Mouse (Mus musculus) neural tube, embryonic 12.5 days (tissue): ENCODE measurements around the gene Foxl1. TPM values are rescaled to one million over a fixed set of nuclear protein-coding genes. Genes with fewer than 3 reads are reported as not detected.

ENCODE experiments used
- ATAC-seq: fragments of 200-750 bp; cut with Nextera tagmentation; 2 replicates; pipeline ENCODE4 v1.8.0; 2017; ENCODE audit warnings: low read depth, mild to moderate bottlenecking, moderate TSS enrichment, moderate library complexity; ENCODE audit not compliant: low FRiP score
- H3K27ac ChIP-seq: fragments of 300-500 bp; sonication (generic); 2 replicates; pipeline ENCODE4 v1.5.1; 2016
- H3K27me3 ChIP-seq: fragments of 300-500 bp; sonication (generic); replicated peaks from 2 replicates; pipeline ENCODE4 v1.6.1; 2016; ENCODE audit warnings: mild to moderate bottlenecking
- H3K36me3 ChIP-seq: fragments of 300-500 bp; sonication (generic); 2 replicates; pipeline ENCODE4 v1.6.1; 2016; ENCODE audit warnings: mild to moderate bottlenecking
- H3K4me1 ChIP-seq: fragments of 300-500 bp; sonication (generic); 2 replicates; pipeline ENCODE4 v1.6.1; 2016
- H3K4me2 ChIP-seq: fragments of 300-500 bp; sonication (generic); replicated peaks from 2 replicates; pipeline ENCODE4 v1.6.1; 2016; ENCODE audit warnings: mild to moderate bottlenecking
- H3K4me3 ChIP-seq: fragments of 300-500 bp; sonication (generic); 2 replicates; pipeline ENCODE4 v1.5.1; 2016
- H3K9ac ChIP-seq: fragments of 300-500 bp; sonication (generic); 2 replicates; pipeline ENCODE4 v1.6.1; 2016; ENCODE audit warnings: mild to moderate bottlenecking
- H3K9me3 ChIP-seq: fragments of 300-500 bp; sonication (generic); 2 replicates; pipeline ENCODE4 v1.6.1; 2016; ENCODE audit warnings: mild to moderate bottlenecking
- WGBS: fragments of 180-500 bp; shearing (Covaris S2); methylation state at CpG from one replicate; pipeline ENCODE4 v1.1.7; 2016; 5-methylcytosine and 5-hydroxymethylcytosine counted together
- polyA plus RNA-seq: library from polyadenylated mRNA; unstranded; fragments of >200 nt; fragmentation: Nextera tagmentation; extraction: Ambion mirVana; gene quantifications from 2 replicates; pipeline ENCODE4 v1.2.1, GENCODE M21; 2016

The Foxl1 gene
- polyA plus RNA-seq, 1 experiment from 2014 or later, result 1.6 TPM

GRCm38 (mm10) chr8:121119635-121120455 is 7.9 kb upstream of the Foxl1 start:
- Histone ChIP-seq H3K27me3 (peaks cover 98% of the 10 kb centered on the region), H3K9ac (no peak overlapping the region), H3K27ac (no peak overlapping the region), H3K36me3 (no peaks in the 10 kb centered on the region), H3K4me2 (peak overlapping the region; percentile 38), H3K4me1 (peaks cover 21% of the 10 kb centered on the region), H3K4me3 (peak overlapping the region; percentile 32), H3K9me3 (0 out of 2 replicates have a peak, but pooled peaks cover 3% of the 10 kb centered on the region)
- WGBS, result 2% methylated on average over 12 of the region's 12 CpGs
- ATAC-seq, result no peak

DNA sequence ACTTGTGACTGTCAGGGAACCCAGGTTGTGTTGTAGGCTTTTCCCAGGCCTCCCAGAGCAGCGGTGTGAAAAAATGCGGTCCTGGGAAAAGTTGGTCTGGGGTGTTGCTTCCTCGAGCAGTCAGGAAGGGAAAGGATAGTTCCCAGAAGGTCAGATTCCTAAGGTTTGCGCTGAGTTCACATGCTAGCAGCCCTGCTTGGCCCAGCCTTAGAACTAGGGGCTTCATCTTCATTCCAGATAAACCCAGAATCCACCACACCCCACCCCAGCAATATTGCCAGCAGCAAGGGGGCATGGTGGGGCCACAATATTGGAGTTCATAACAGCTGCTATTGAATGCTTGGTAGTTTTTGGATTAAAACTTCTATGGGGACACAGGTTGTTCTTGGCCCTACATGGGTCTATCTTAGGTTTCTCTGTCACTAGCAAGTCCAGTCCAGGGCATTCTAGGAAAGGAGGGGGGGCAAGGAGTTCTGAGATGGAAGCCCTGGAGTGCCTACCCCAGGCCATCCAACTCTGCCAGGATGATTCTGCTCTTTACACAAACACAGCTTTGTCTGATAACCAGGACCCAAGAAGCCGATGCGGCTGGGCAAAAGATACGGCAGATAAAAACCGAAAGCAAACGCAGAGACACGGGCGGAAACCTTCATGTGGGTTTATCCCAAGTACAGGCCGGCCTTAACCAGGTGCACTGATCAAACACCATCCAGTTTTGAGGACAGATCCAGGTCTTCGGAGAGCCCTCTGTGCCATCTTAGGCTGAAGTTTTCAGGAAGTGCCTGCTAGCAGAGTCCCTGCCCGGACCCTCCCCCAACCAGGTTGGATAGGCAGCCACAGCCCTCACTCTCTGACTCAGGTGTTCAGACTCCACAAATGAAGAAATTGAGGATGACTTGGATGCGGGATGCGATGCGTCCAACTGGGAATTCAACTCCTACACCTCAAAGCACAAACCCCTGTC is 7.0 kb upstream of the Foxl1 start:
- no peak overlapping the region for H3K27ac ChIP-seq
- 4% methylated on average over 17 of the region's 17 CpGs for WGBS
- ATAC-seq, result no peak
- peaks cover 99% of the 10 kb centered on the region for H3K27me3 ChIP-seq
- H3K9me3 ChIP-seq, result 0 out of 2 replicates have a peak, but pooled peaks cover 3% of the 10 kb centered on the region
- H3K4me2 ChIP-seq, result peak overlapping the region; percentile 38
- H3K4me3 ChIP-seq, result peak overlapping the region; percentile 32
- no peaks in the 10 kb centered on the region for H3K36me3 ChIP-seq
- H3K9ac ChIP-seq, result no peak overlapping the region
- peaks cover 23% of the 10 kb centered on the region for H3K4me1 ChIP-seq

GRCm38 (mm10) chr8:121121704-121122103 is 6.0 kb upstream of the Foxl1 start:
- Histone ChIP-seq H3K4me1 (peaks cover 16% of the 10 kb centered on the region; the same call in 1 of the 2 replicates), H3K9ac (no peak overlapping the region), H3K4me3 (no peak overlapping the region), H3K27ac (no peak overlapping the region), H3K9me3 (0 out of 2 replicates have a peak, but pooled peaks cover 3% of the 10 kb centered on the region), H3K4me2 (peak overlapping the region; percentile 38; the same call in 1 of the 2 replicates), H3K27me3 (peaks cover 100% of the 10 kb centered on the region), H3K36me3 (no peaks in the 10 kb centered on the region)
- no peak for ATAC-seq
- 3% methylated on average over 8 of the region's 8 CpGs for WGBS

- WGBS, result 2% methylated on average over 7 of the region's 7 CpGs
Measured at GRCm38 (mm10) chr8:121122368-121122767, 5.4 kb upstream of the Foxl1 start.

GRCm38 (mm10) chr8:121123113-121123512 is 4.6 kb upstream of the Foxl1 start:
- H3K27ac ChIP-seq, result no peak overlapping the region
- no peak overlapping the region for H3K4me2 ChIP-seq
- 0 out of 2 replicates have a peak, but pooled peaks cover 3% of the 10 kb centered on the region for H3K9me3 ChIP-seq
- H3K4me3 ChIP-seq, result no peak overlapping the region
- H3K36me3 ChIP-seq, result no peaks in the 10 kb centered on the region
- H3K9ac ChIP-seq, result no peak overlapping the region
- 45% methylated on average over 2 of the region's 2 CpGs for WGBS
- ATAC-seq, result no peak
- peaks cover 14% of the 10 kb centered on the region; the same call in 1 of the 2 replicates for H3K4me1 ChIP-seq
- peaks cover 100% of the 10 kb centered on the region for H3K27me3 ChIP-seq

More at GRCm38 (mm10) chr8:121122368-121122767, 5.4 kb upstream of the Foxl1 start:
- H3K36me3 ChIP-seq, result no peaks in the 10 kb centered on the region
- H3K27me3 ChIP-seq, result peaks cover 100% of the 10 kb centered on the region
- H3K4me1 ChIP-seq, result peaks cover 12% of the 10 kb centered on the region; the same call in 1 of the 2 replicates
- 0 out of 2 replicates have a peak overlapping the region, but pooled peaks have one; percentile 3 for H3K4me2 ChIP-seq
- H3K9ac ChIP-seq, result no peak overlapping the region
- ATAC-seq, result no peak
- no peak overlapping the region for H3K27ac ChIP-seq
- no peak overlapping the region for H3K4me3 ChIP-seq
- 0 out of 2 replicates have a peak, but pooled peaks cover 3% of the 10 kb centered on the region for H3K9me3 ChIP-seq

- Histone ChIP-seq H3K4me1 (peaks cover 20% of the 10 kb centered on the region), H3K9ac (no peak overlapping the region), H3K36me3 (no peaks in the 10 kb centered on the region), H3K27ac (no peak overlapping the region), H3K9me3 (0 out of 2 replicates have a peak, but pooled peaks cover 3% of the 10 kb centered on the region), H3K27me3 (peaks cover 100% of the 10 kb centered on the region), H3K4me2 (peak overlapping the region; percentile 54), H3K4me3 (no peak overlapping the region)
- WGBS, result 2% methylated on average over 17 of the region's 17 CpGs
- ATAC-seq, result no peak
Measured at GRCm38 (mm10) chr8:121124547-121125239, 3.0 kb upstream of the Foxl1 start.

DNA sequence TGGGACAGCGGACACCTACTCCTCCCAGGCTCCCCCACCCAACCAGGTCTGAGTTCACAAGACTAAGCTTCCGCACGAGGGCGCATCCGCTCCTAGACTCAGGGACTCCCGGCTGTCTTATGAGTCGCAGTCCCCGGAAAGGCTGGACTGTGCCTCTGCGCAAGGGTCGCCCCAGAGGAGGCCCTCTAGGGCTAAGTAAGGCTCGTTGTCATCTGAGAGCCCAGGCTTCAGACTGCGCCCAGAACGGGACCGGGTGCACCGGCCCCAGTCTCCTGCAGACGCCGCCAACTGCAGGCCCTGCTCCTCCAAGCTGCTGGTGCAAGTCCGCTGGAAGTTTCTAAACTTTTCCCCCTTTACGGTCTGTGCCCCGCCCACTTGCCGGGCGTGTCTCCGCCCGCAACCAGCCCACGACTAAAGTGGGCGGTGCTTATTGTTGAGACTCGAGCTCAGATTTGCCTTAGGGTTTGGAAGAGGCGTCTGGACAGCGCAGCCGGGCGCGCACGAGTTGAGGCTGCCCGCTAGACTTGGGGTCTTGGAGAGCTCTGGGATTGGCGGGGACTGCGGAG is 2.3 kb upstream of the Foxl1 start:
- Histone ChIP-seq H3K4me3 (peak overlapping the region; percentile 16; the same call in 1 of the 2 replicates), H3K9ac (no peak overlapping the region), H3K27me3 (peaks cover 100% of the 10 kb centered on the region), H3K9me3 (0 out of 2 replicates have a peak, but pooled peaks cover 3% of the 10 kb centered on the region), H3K36me3 (no peaks in the 10 kb centered on the region), H3K4me2 (peak overlapping the region; percentile 54), H3K4me1 (peaks cover 20% of the 10 kb centered on the region), H3K27ac (no peak overlapping the region)
- ATAC-seq, result peak; percentile 72
- under 1% methylated on average over 35 of the region's 36 CpGs for whole genome bisulfite sequencing

DNA sequence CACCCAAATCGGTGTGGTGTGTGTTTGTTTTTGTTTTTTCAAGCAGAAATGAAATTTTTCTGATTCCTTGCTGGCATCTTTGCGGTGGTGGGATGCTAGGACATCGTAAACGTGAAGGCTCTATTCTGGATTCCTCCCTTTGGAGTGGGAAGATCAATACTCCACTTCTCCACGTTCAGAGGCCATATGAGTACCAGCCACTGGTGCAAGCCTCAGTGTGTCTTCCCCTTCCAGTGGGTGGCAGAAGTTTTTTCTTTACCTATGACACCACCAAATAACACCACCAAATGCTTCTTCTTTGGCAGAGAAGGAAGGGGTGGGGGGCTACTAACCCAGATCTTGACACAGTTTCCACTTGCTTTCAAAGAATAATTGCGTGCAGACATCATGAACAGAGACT is 1.5 kb upstream of the Foxl1 start:
- WGBS, result 1% methylated on average over 6 of the region's 6 CpGs
- Histone ChIP-seq H3K36me3 (no peaks in the 10 kb centered on the region), H3K4me2 (peak overlapping the region; percentile 54), H3K4me3 (no peak overlapping the region), H3K9ac (no peak overlapping the region), H3K4me1 (peaks cover 20% of the 10 kb centered on the region), H3K27me3 (peaks cover 100% of the 10 kb centered on the region), H3K9me3 (0 out of 2 replicates have a peak, but pooled peaks cover 3% of the 10 kb centered on the region), H3K27ac (no peak overlapping the region)
- ATAC-seq, result no peak

- Histone ChIP-seq H3K9ac (no peak overlapping the region), H3K4me2 (no peak overlapping the region), H3K4me1 (peaks cover 20% of the 10 kb centered on the region), H3K27me3 (peaks cover 98% of the 10 kb centered on the region), H3K4me3 (no peak overlapping the region), H3K9me3 (0 out of 2 replicates have a peak, but pooled peaks cover 3% of the 10 kb centered on the region), H3K36me3 (no peaks in the 10 kb centered on the region), H3K27ac (no peak overlapping the region)
- 7% methylated on average over 6 of the region's 6 CpGs for WGBS
- ATAC-seq, result no peak
Measured at GRCm38 (mm10) chr8:121126694-121127093, 1.0 kb upstream of the Foxl1 start.

DNA sequence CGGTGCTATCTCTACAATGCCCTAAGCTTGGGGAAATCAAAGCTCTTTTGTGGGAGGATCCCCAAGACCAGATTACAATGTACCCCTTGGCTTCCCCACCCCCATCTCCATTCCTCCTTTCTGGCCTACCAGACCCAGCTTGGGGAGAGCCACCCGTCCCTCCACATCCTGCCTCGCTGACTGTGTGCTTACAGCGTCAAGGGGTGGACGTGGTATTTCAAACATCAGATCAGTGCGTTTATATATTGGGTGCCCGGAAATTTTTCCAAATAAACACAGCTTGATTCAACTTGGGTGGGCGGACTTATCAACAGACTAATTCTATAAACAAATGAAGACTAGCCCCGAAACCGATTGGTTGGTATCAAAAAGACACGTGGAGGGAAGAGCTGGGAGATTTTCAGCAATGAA is 444 bp upstream of the Foxl1 start:
- Histone ChIP-seq H3K27me3 (peaks cover 98% of the 10 kb centered on the region), H3K4me3 (no peak overlapping the region), H3K36me3 (no peaks in the 10 kb centered on the region), H3K9ac (no peak overlapping the region), H3K9me3 (0 out of 2 replicates have a peak, but pooled peaks cover 3% of the 10 kb centered on the region), H3K4me2 (no peak overlapping the region), H3K27ac (no peak overlapping the region), H3K4me1 (peaks cover 20% of the 10 kb centered on the region)
- WGBS, result 4% methylated on average over 11 of the region's 11 CpGs
- no peak for ATAC-seq
